Mouse (Mus musculus) kidney, adult 2 months (tissue): ENCODE results near the gene Ppp1r36.

Experiments used
- CTCF ChIP-seq: fragments of 200-500 bp; conservative IDR thresholded peaks from 2 replicates; pipeline ENCODE4 v1.5.1; 2011; ENCODE audit warnings: low read depth, mild to moderate bottlenecking, control low read depth, low read length, moderate library complexity, mixed read lengths; ENCODE audit not compliant: insufficient read depth, insufficient read length
- POLR2A ChIP-seq: fragments of 200-500 bp; IDR thresholded peaks from one replicate; pipeline ENCODE4 v1.6.1; 2011; ENCODE audit warnings: low read depth, low read length, control low read depth

GRCm38 (mm10) chr12:76375506-76375905, 41.8 kb upstream of the Ppp1r36 start:
- TF ChIP-seq POLR2A (no peak), CTCF (no peak)
